Mouse (Mus musculus) right cerebral cortex, postnatal 36 days (tissue): ENCODE measurements around the gene Rgs2.

Experiments
- DNase-seq, 2 experiments: peaks; one replicate each; pipeline ENCODE4 v3.0.0; 2022; ENCODE audit warnings: low spot score in 2 of 2, mixed read lengths in 1 of 2

The Rgs2 gene

DNA sequence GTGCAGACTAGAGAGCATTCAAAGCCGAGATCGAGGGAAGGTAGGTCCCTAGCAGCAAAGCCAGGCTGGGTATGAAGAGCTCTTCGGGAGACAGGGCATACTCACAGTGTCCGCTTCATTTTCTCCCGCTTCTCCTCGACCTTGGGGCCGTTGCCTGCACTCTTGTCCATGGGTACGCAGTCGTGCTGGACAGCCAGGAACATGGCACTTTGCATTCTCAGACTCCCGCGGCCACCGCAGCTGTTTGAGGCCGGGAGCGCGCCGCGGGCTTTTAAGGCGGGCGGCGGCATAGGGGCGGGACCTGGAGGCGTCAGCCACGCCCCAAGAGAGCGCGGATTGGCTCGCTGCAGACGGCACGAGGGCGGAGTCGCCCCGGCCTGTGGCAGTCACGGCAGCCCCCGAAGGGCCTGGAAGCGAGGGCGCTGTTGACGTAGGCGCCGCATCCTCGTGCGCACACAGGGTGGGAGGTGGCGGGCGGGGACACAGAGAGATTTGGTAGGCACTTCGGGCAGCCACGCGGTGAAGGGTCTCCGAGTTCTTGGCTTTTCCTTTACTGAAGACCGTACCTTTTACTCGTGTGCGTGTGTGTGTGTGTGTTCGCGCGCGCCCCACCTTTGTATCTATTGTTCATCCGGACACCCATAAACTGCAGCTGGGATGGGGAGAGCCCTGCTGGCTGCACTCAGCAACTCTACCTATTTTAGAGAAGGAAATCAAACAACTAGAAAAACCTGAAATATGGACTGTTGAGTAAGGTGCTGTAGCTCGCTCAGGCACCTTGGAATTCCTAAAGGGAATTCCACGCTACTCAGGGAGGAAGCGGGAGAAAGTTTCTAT is at the start of gene Rgs2:
Gene Rgs2 (minus strand): TSS at position 258 of the 837 bp plus-strand sequence.
- peak; percentile 95 for DNase-seq

DNA sequence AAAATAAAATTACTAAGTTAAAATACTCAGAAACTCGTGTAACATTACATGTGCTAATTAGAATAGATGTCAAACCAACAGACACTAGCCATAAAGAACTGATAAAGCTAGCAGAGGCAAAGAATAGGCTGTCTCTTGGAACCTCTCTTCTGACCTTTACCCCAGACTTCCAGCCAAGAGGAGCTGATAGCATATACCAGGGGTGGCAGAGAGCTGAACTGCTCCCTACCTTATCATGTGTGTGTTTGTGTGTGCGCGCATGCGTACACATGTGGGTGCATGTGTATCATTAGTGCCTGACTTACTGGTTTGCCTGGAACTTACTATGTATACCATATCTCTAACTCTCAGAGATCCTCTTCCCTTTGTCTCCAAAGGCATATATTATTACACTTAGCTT is 49.4 kb upstream of the Rgs2 start:
- no peak for DNase-seq

DNA sequence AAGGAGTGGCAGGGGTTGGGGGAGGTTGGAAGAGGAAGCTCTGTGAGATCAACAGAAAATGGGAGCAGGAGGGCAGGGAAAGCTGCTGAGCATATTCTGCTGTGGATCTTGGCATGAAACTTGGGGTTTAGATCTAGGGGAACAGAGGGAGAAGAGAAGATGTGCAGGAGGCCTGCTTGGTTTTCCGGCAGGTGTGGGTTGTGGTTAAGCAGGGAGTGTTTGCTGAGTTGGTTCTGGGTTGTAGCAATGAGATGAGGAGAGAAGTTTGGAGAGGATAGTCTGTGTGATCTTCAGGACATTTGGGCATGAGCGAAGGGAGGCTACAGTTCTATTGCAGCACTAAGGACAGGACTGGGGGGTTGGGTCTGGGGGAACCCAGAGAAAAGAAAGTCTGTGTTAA is 37.9 kb upstream of the Rgs2 start:
- DNase-seq: no peak

GRCm38 (mm10) chr1:144033498-144033897 is 29.5 kb upstream of the Rgs2 start:
- DNase-seq: no peak

- DNase-seq: no peak
These were observed 26.5 kb upstream of the Rgs2 start for GRCm38 (mm10) chr1:144030499-144030898.

- DNase-seq: peak in 1 of 2 experiments; percentile 10
These were observed 25.7 kb upstream of the Rgs2 start for GRCm38 (mm10) chr1:144029679-144030078.

DNA sequence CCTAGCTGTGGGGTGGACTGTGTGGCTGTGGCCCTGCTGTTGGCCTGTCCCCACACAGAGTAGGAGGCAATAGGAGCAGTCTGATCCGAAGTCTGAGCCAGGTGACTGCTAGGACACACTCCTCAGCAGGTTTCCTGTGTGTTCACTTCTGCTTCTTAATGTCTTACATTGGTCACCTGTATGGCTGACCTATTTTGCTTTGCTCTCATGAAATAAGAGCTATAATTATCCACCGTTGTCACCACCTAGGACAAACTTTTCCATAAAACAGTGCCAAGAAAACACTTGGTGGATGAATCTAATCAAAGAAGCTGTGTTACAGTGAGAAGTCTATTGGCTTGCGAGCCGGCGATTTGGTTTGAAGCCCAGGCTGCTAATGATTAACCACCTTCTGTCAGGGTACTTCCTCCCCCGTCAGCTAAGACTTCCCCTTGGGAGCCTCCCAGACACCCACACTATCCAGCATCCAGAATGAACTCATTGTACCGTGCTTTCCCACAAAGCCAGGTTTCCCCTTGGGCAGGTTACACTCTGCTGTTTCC is 14.5 kb upstream of the Rgs2 start:
- DNase-seq: no peak

GRCm38 (mm10) chr1:144013913-144014312 is 10.0 kb upstream of the Rgs2 start:
- no peak for DNase-seq

GRCm38 (mm10) chr1:144007341-144007740 is 3.4 kb upstream of the Rgs2 start:
- DNase-seq: no peak

GRCm38 (mm10) chr1:144006542-144006941 is 2.6 kb upstream of the Rgs2 start:
- DNase-seq: peak; percentile 29 to 58

DNA sequence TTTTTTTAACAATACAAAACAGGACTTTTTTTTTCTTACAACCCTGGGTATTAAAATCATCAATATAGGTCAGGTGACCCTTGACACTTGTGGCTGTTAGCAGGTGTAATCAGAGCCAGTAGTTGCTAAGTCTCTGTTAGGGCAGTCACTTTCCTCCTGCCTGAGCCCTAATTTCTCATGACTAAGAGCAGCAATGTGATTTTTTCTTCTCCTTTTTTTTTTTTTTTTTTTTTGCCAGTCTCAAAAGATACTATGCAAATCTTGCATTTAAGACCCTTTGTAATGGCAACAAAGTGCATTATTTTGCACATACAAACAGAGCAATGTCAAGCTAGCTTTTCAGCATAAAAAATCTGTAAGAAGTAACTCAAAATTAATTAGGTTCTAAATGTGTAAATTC is 1.7 kb upstream of the Rgs2 start:
- DNase-seq: no peak

- peak in 1 of 2 experiments; percentile 25 for DNase-seq
These were observed 780 bp upstream of the Rgs2 start for GRCm38 (mm10) chr1:144004741-144005140.

- peak; percentile 59 to 68 for DNase-seq
These were observed 545 bp downstream of the Rgs2 start for GRCm38 (mm10) chr1:144003416-144003815.

- no peak for DNase-seq
These were observed 1.3 kb downstream of the Rgs2 start for GRCm38 (mm10) chr1:144002715-144003066.

GRCm38 (mm10) chr1:144002036-144002714 is 1.8 kb downstream of the Rgs2 start:
- no peak for DNase-seq

DNA sequence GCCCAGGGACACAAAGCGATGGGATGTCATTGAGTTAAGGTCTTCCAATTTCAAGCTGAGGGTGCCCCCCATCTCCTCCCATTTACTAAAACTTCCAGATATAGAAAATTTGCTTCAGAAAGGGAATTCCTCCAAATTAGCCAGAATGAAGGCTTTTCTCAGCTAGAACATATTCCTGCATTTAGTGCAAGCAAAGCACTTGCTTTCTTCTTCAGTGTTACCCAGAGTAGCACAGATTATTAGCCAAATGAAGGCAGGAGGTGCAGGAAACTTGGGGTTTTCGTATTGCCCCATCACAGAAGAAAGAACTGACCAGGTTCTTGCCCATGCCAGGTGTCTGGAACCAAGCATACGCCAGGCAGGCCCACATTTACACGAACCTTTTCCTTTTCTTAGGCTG is 3.7 kb downstream of the Rgs2 start:
- no peak for DNase-seq

GRCm38 (mm10) chr1:143999371-143999920 is 4.5 kb downstream of the Rgs2 start:
- DNase-seq: no peak

- no peak for DNase-seq
These were observed 10.9 kb downstream of the Rgs2 start for GRCm38 (mm10) chr1:143993026-143993425.

DNA sequence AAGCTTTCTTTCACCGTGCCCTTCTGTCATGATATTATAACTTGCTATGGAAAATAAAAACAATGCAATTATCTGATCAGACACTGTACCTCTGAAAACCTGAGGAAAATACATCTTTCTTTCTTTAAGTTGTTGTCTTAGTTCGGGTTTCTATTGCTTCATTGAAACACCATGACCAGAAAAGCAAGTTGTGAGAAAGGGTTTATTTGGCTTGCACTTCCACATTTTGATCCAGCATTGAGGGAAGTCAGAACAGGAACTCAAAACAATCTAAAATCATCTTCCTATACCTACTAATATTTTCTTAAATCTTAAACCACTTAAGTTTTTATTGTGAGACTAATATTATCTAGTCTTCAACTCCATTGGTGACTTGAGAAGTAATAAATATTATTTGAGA is 11.4 kb downstream of the Rgs2 start:
- DNase-seq: no peak

DNA sequence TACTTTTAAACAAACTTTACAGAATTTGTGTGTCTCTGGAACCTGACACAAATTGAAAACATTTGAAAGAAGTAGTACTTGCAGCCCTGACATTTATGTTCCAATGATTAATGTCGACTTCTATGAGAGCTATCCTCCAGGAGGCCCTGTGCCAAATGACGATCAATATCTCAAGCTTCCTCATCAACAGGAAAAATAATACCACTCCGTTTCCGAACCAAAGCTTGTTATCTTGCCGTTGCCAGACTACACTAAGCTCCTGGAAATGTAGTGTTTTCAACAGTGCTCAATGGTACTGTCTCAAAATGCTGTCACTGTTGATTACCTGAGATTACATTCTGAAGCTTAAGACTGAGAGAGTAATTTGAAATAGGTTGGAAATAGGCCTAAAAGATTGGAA is 13.7 kb downstream of the Rgs2 start:
- DNase-seq: no peak

- no peak for DNase-seq
These were observed 14.2 kb downstream of the Rgs2 start for GRCm38 (mm10) chr1:143989773-143990172.

DNA sequence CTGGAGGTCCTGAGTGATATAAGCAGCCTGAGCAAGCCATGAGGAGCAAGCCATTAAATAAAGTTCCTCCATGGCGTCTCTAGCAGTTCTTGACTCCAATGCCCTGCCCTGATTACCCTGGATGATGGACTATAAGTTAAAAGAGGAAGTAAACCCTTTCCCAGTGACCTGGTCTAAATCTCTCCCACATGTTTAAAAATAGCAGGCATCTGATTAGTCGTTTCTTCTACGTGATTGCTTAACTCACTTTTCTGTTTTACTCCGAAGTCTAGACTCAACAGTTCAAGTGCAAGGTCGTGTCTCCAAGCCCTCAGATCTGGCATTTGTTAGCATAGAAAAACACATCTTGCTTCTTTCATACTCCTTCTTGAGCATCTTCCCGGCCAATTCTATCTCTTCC is 15.2 kb downstream of the Rgs2 start:
- DNase-seq: no peak
